Mouse (Mus musculus): Measurements from ENCODE around the gene Cdkl3. TPM values are rescaled to one million over a fixed set of nuclear protein-coding genes. Genes with fewer than 3 reads are reported as not detected.
"Not testable (repeated sequence)": the region's sequence is repeated elsewhere in the genome, so short reads cannot be mapped to it uniquely, and the experiment has no call there.

Cdkl3 gene
- total RNA-seq, 2 experiments from 2014 or later, result 13.6 to 13.7 TPM

GRCm38 (mm10) chr11:52097016-52097415, 93.0 kb downstream of the Cdkl3 start:
- H3K4me3 ChIP-seq, result no peak overlapping the region
- H3K27ac ChIP-seq, result peak overlapping the region; percentile 98; the same call in 1 of the 2 replicates
- DNase-seq (ENCODE audit: low spot score in 2 of 2), result no peak
- no peak for TF ChIP-seq CTCF (conservative IDR thresholded peaks at IDR 0.05)

GRCm38 (mm10) chr11:52097596-52097995, 93.6 kb downstream of the Cdkl3 start:
- peak overlapping the region; percentile 98 for H3K27ac ChIP-seq
- DNase-seq (ENCODE audit: low spot score in 2 of 2), result no peak
- no peak for TF ChIP-seq CTCF (conservative IDR thresholded peaks at IDR 0.05)

DNA sequence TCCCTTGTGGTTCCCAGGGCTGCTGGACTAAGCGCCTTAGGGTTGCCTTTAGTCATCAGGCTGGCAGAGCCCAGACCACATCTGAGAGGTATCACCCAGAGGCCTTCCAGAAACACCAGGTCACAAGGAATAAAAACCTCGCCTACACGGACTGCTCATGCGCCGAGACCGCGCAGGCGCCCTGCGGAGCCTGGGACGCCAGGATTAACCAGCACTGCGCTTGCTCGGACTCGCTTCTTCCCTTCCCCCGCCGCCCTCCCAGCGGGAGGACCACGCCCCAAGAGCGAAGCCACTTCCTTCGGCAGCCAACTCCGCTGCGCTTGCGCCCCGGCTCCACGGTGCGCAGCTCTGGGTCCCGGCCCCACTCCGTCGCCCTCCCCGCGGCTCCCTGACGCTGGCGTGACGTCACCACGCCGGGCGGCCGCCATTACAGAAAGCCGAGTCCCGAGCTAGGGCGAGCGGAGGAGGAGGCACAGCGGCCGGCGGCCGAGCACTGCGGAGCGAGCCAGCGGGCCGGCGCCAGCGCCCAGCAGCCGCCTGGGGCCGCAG, 94.5 kb downstream of the Cdkl3 start, which contains the start of gene Ppp2ca:
Gene Ppp2ca (plus strand): TSS at position 284 of the 549 bp plus-strand sequence.
- peak within 1 kb of the TSS; percentile 99 for H3K27ac ChIP-seq
- peak within 1 kb of the TSS; percentile 95 for H3K4me3 ChIP-seq
- TF ChIP-seq CTCF (conservative IDR thresholded peaks at IDR 0.05), result 0 out of 2 replicates have a peak, but pooled peaks have one; percentile 5
- peak; percentile 98 to 99 for DNase-seq (ENCODE audit: low spot score in 2 of 2)

More at GRCm38 (mm10) chr11:52097596-52097995, 93.6 kb downstream of the Cdkl3 start:
- peak overlapping the region; percentile 53; the same call in 1 of the 2 replicates for H3K4me3 ChIP-seq

GRCm38 (mm10) chr11:52099031-52099761, 95.2 kb downstream of the Cdkl3 start:
- peak; percentile 21 to 63 for DNase-seq (ENCODE audit: low spot score in 2 of 2)
- H3K27ac ChIP-seq, result peak overlapping the region; percentile 99
- H3K4me3 ChIP-seq, result peak overlapping the region; percentile 95
- TF ChIP-seq CTCF (conservative IDR thresholded peaks at IDR 0.05), result no peak

- DNase-seq (ENCODE audit: low spot score in 2 of 2), result no peak
- TF ChIP-seq CTCF (conservative IDR thresholded peaks at IDR 0.05), result no peak
- H3K4me3 ChIP-seq, result peak overlapping the region; percentile 95
- H3K27ac ChIP-seq, result peak overlapping the region; percentile 99
These were observed 95.8 kb downstream of the Cdkl3 start for GRCm38 (mm10) chr11:52099771-52100219.

GRCm38 (mm10) chr11:52102977-52103376, 99.0 kb downstream of the Cdkl3 start:
- no peak overlapping the region for H3K27ac ChIP-seq
- no peak for TF ChIP-seq CTCF (conservative IDR thresholded peaks at IDR 0.05)

DNA sequence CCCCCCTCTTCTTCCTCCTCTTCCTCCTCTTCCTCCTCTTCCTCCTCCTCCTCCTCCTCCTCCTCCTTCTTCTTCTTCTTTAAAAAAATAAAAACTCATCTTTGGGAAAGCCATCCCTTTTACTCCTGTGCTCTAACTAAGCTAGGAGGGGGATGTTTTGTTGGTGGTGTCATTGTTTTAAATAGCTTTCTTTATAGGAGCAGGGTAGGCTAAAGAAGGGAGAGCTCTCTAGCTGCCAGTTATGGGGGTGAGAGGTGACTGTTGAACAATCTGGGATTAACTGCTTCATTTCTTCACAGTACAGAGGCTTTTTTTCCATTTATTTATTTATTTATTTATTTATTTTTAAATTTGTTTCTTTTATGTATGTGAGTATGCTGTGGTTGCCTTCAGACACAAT, 101.5 kb downstream of the Cdkl3 start:
- no peak overlapping the region for H3K4me3 ChIP-seq
- no peak for DNase-seq (ENCODE audit: low spot score in 2 of 2)
- TF ChIP-seq CTCF (conservative IDR thresholded peaks at IDR 0.05), result no peak

More at GRCm38 (mm10) chr11:52102977-52103376, 99.0 kb downstream of the Cdkl3 start:
- no peak overlapping the region for H3K4me3 ChIP-seq
- DNase-seq (ENCODE audit: low spot score in 2 of 2), result no peak

DNA sequence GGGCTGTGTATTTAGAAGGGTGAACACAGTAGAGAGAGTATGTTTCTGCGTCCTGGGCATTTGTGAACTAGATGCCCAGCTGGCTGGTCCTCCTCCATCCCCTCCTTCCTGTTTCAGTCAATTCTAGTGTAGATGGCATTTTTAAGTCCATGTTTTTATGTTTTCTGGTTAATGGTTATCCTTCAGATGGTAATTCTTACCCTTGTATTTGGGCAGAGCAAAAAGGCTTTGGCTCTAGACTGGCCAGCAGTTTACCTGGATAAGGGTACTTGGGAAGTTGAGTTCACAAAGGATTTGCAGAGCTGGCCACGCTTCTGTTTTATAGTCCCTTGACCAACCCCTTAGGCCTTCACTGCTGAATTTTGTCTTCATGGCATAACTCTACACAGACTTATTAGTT, 102.0 kb downstream of the Cdkl3 start:
- Histone ChIP-seq H3K27ac (no peak overlapping the region), H3K4me3 (no peak overlapping the region)
- DNase-seq (ENCODE audit: low spot score in 2 of 2), result no peak
- TF ChIP-seq CTCF (conservative IDR thresholded peaks at IDR 0.05), result no peak

More for the DNA sequence above, 101.5 kb downstream of the Cdkl3 start:
- no peak overlapping the region for H3K27ac ChIP-seq

- Histone ChIP-seq H3K4me3 (no peak overlapping the region), H3K27ac (no peak overlapping the region)
- TF ChIP-seq CTCF (conservative IDR thresholded peaks at IDR 0.05), result no peak
- no peak for DNase-seq (ENCODE audit: low spot score in 2 of 2)
These were observed 102.4 kb downstream of the Cdkl3 start for GRCm38 (mm10) chr11:52106438-52106837.

DNA sequence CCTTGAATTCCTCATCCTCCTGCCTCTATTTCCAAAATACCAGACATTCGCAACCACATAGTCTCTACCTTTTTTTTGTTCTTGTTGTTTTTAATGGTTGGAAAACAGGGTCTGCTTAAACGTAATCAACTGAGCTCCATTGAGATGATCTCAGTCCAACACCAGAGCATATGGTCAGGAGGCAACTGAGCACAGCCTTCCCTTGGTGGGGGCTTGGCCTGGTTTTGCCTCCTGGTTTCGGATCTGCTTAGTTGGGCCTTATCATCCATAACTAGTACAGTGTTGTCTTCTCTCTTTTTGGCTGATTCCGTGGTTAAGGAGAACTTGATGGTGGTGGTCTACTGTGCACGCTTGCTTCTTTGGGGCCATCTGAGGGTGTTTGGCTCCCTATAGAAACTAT, 104.8 kb downstream of the Cdkl3 start:
- H3K27ac ChIP-seq, result no peak overlapping the region
- no peak for DNase-seq (ENCODE audit: low spot score in 2 of 2)
- TF ChIP-seq CTCF (conservative IDR thresholded peaks at IDR 0.05), result no peak
- no peak overlapping the region for H3K4me3 ChIP-seq

GRCm38 (mm10) chr11:52109421-52109820, 105.4 kb downstream of the Cdkl3 start:
- Histone ChIP-seq H3K27ac (no peak overlapping the region), H3K4me3 (no peak overlapping the region)
- DNase-seq (ENCODE audit: low spot score in 2 of 2), result no peak
- no peak for TF ChIP-seq CTCF (conservative IDR thresholded peaks at IDR 0.05)

DNA sequence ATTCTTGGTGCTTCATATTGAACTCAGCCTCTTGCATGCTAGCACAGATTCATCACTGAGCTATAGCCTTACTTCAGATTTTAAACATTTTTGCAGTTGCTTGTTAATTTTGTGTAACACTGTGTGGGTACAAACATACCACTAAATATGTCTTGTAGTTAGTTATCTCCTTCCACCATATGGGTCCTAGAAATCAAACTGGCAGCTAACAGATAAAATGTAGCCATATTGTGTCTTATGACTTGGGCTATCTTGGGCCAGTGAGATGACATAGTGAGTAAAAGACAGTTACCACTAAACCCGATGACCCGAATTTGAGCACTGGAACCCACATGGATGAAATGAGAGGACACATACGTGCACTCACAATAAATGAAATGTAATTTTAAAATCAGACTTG, 111.5 kb downstream of the Cdkl3 start:
- H3K27ac ChIP-seq, result no peak overlapping the region
- TF ChIP-seq CTCF (conservative IDR thresholded peaks at IDR 0.05), result no peak
- no peak overlapping the region for H3K4me3 ChIP-seq
- no peak for DNase-seq (ENCODE audit: low spot score in 2 of 2)

GRCm38 (mm10) chr11:52116117-52116516, 112.1 kb downstream of the Cdkl3 start:
- H3K27ac ChIP-seq; H3K4me3 ChIP-seq; DNase-seq (ENCODE audit: low spot score in 2 of 2): not testable (repeated sequence)
